Mouse (Mus musculus): ENCODE measurements around the gene S100a4.

S100a4 gene

GRCm38 (mm10) chr3:90627366-90627765 is 23.8 kb downstream of the S100a4 start:
- no peak for DNase-seq

- no peak for DNase-seq
Observed at GRCm38 (mm10) chr3:90627807-90628206, 24.2 kb downstream of the S100a4 start.

DNA sequence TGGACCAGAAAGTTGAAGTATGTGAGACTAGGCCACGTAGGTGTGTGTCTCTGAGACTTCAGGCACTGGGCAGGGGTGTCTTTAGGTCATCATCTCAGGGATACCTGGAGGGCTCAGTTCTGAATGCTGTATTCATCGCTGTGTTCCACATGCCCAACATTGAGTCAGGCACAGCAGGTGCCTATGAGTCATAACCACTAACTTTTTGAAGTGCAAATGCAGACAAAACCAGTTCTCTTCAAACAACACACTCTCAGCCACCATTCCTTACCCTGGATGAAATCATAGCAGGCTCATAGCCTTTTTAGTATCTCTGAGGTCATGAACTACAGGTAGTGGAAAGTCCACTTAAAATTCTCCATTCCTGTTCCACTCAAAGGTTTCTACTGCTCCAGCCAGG is 25.7 kb downstream of the S100a4 start:
- no peak for DNase-seq

DNA sequence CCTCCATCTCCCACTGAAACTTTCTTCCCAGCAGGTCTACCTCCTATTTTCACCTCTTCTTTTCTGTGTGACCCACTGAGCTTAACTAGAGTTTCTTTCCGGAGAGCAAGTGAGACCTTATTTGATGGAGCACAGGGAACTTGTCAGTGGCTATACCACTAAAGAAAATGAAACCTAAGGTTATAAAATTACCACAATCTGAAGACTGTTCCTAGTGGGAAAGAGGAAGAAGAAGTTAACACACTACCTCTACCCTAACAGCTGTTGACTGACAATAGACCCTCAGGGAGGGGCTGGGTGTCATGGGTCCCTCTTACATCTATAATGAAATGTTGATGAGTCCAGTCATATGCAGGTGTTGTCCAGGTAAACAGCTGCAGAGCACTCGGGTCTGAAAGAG is 28.4 kb downstream of the S100a4 start:
- no peak for DNase-seq

DNA sequence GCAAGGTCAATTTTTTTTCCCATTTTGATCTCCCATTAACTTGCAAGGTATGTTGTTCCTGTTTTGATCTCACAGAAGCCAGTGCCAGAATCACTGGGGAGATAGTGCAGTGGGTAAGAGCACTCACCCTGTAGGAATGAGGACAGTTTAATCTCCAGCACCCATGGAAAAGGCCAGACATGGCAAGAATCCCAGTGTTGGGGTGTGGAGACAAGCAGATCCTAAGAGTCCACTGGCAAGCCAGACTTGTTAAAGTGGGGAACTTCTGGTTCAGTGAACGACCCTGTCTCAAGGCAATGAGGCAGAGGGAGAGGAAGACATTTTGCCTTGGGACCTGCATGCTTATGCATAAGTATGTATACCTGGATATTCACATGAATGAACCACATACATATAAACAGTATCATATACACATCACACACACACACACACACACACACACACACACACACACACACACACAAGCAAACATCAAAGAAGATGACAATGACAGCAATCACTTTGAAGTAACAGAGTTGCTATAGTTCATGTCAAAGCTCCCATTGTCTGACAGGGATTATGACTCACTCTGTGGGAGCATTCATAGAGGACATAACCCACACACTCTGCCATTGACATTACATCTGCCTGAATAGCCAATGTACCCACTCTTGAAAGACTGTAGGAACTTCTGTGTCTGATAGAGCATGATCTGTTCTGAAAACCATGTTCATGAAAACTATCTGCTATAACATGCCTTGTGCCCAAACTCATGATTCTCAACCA is 35.1 kb downstream of the S100a4 start:
- DNase-seq, result no peak

- no peak for DNase-seq
Observed at GRCm38 (mm10) chr3:90639511-90640154, 36.1 kb downstream of the S100a4 start.

GRCm38 (mm10) chr3:90640981-90641380 is 37.4 kb downstream of the S100a4 start:
- no peak for DNase-seq

GRCm38 (mm10) chr3:90644220-90644619 is 40.6 kb downstream of the S100a4 start:
- no peak for DNase-seq

DNA sequence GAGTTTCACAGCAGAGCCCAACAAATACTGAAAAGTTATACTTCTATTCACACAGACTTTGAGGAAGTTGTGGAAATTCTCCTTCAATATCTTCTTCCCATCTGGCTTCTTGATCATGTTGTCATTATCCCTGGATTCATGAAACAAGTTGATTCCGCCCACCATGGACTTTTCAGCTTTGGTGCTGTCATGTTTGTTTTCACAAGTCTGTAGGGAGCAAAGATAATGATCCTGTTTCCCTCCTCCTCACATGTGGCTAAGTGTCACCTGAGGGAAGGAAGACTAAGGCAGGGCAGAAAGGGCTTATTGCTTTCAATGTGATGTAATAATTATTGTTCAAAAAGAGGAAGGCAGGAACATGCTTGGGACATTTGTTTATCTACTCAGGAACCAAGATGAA is 43.7 kb downstream of the S100a4 start:
- no peak for DNase-seq

DNA sequence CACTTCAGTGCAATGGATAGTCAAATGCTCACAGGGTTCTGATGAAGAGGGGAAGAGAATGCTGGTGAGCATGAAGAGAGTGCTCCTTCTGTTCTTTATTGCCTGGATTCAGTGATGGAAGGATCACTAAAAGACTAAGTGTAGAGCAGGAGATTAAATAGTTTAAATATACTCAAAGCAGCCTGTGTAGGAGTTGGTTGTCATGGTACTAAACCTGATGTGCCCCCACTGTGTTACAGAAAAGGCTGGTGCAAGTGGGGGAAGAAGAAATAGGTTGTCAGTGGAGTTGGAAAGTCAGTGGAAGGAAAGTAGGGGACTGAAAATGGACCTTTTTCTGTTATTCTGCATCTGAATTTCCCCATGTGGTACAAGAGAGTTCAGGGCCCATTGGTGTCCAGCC is 45.4 kb downstream of the S100a4 start:
- no peak for DNase-seq

DNA sequence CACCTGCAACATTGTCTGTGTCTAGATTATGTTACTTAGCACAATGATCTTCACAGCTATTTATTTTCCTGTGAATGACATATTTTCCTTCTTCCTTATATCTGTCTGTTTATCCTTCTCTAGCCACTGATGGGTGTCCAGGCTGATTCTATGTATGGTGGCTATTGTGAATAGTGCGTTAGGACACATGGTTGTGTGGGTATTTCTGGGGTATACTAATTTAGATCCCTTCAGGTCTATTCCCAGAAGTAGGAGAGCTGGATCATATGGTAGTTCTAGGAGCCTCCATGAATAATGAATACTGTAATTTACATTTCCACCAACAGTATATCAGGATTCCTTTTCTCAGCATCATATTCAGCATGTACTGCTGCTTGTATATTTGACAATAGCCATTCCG is 46.3 kb downstream of the S100a4 start:
- no peak for DNase-seq

- DNase-seq, result peak; percentile 31
Observed at GRCm38 (mm10) chr3:90652878-90653508, 49.4 kb downstream of the S100a4 start.

GRCm38 (mm10) chr3:90653717-90654116 is 50.1 kb downstream of the S100a4 start, which contains the start of gene S100a7a:
TSS of gene S100a7a (plus strand) at chr3:90654017.
- DNase-seq, result no peak
